Mouse (Mus musculus) limb, embryonic 12.5 days (tissue): ENCODE data around the gene Tmem256. TPM values are rescaled to one million over a fixed set of nuclear protein-coding genes. Genes with fewer than 3 reads are reported as not detected.

Source experiments
- ATAC-seq: fragments of 200-750 bp; cut with Nextera tagmentation; 2 replicates; pipeline ENCODE4 v1.8.0; 2017; ENCODE audit warnings: low read depth, moderate TSS enrichment; ENCODE audit not compliant: insufficient number of reproducible peaks, insufficient read depth, low FRiP score, low TSS enrichment
- H3K27ac ChIP-seq: fragments of 300-500 bp; sonication (generic); 2 replicates; pipeline ENCODE4 v1.5.1; 2016; ENCODE audit warnings: mild to moderate bottlenecking, moderate library complexity
- H3K27me3 ChIP-seq: fragments of 300-500 bp; sonication (generic); 2 replicates; pipeline ENCODE4 v1.6.1; 2016; ENCODE audit warnings: mild to moderate bottlenecking, moderate library complexity
- H3K36me3 ChIP-seq: fragments of 300-500 bp; sonication (generic); 2 replicates; pipeline ENCODE4 v1.6.1; 2016; ENCODE audit warnings: mild to moderate bottlenecking, moderate library complexity
- H3K4me1 ChIP-seq: fragments of 300-500 bp; sonication (generic); replicated peaks from 2 replicates; pipeline ENCODE4 v1.6.1; 2016
- H3K4me2 ChIP-seq: fragments of 300-500 bp; sonication (generic); 2 replicates; pipeline ENCODE4 v1.6.1; 2016; ENCODE audit warnings: mild to moderate bottlenecking, moderate library complexity
- H3K4me3 ChIP-seq: fragments of 300-500 bp; sonication (generic); replicated peaks from 2 replicates; pipeline ENCODE4 v1.5.1; 2016; ENCODE audit warnings: mild to moderate bottlenecking
- H3K9ac ChIP-seq: fragments of 300-500 bp; sonication (generic); replicated peaks from 2 replicates; pipeline ENCODE4 v1.6.1; 2016; ENCODE audit warnings: mild to moderate bottlenecking, moderate library complexity
- H3K9me3 ChIP-seq: fragments of 300-500 bp; sonication (generic); 2 replicates; pipeline ENCODE4 v1.6.1; 2016; ENCODE audit warnings: mild to moderate bottlenecking, moderate library complexity
- WGBS: fragments of 180-500 bp; shearing (Covaris S2); methylation state at CpG from one replicate; pipeline ENCODE4 v1.1.7; 2016; 5-methylcytosine and 5-hydroxymethylcytosine counted together
- polyA plus RNA-seq: library from polyadenylated mRNA; unstranded; fragments of >200 nt; fragmentation: Nextera tagmentation; extraction: Ambion mirVana; gene quantifications from 2 replicates; pipeline ENCODE4 v1.2.1, GENCODE M21; 2016

Gene Tmem256
- polyA plus RNA-seq, 1 experiment from 2014 or later: 353 TPM

DNA sequence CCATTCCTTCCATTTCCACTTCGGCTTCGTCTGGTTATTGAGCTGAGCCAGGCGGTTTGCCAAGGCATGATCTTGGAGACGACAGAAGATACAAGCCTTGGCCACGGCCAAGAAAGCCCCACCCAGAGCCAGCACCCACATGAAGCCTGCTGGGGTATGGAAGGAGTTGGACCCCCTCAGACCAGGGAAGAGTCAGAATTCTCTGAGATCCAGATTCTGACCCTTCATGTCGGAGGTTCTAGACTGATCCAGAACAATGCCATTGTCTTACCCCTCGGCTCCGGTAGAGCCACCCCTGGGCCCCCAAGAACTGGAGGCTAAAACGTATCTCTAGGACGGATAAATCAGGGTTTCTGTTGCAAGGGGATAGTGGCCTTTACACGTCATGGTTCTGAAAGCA lies 39.6 kb downstream of the Tmem256 start, which contains the start of gene Tmem95:
Gene Tmem95 (minus strand): TSS at position 141 of the 400 bp plus-strand sequence.
- Histone ChIP-seq H3K27me3 (no peaks in the 10 kb centered on the region), H3K9ac (no peak within 1 kb of the TSS), H3K27ac (peak within 1 kb of the TSS; percentile 31; the same call in 1 of the 2 replicates), H3K4me3 (peak within 1 kb of the TSS; percentile 11; the same call in 1 of the 2 replicates), H3K36me3 (no peaks in the 10 kb centered on the region), H3K4me2 (peak within 1 kb of the TSS; percentile 47), H3K4me1 (peaks cover 43% of the 10 kb centered on the region), H3K9me3 (no peaks in the 10 kb centered on the region)
- WGBS: 89% methylated on average over 11 of the region's 11 CpGs
- ATAC-seq: no peak

- WGBS: 89% methylated on average over 3 of the region's 3 CpGs
- Histone ChIP-seq H3K27ac (no peak overlapping the region), H3K4me1 (peaks cover 43% of the 10 kb centered on the region), H3K4me2 (no peak overlapping the region), H3K9ac (no peak overlapping the region), H3K4me3 (no peak overlapping the region), H3K27me3 (no peaks in the 10 kb centered on the region), H3K36me3 (no peaks in the 10 kb centered on the region), H3K9me3 (no peaks in the 10 kb centered on the region)
- no peak for ATAC-seq
Observed at GRCm38 (mm10) chr11:69878399-69878798, 40.1 kb downstream of the Tmem256 start.

DNA sequence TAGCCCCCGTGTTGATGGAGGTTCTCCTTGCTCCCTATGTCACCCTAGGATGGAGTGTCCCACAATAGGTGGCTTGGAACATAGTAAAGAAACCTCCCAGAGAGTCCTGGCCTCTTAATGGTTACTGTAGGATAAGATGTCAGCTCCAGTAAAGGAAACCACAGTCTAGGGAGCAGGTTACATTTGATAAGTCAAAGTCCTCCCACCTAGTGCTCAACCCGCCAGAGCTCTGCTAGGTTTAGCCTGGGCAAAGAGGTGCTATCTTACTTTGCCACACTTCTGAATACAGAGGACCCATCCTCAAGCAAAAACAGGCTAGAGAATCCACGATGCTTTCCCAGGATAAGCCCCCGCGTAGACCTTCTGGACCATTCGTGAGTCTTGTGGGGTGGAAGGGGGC lies 40.6 kb downstream of the Tmem256 start:
- Histone ChIP-seq H3K9ac (0 out of 2 replicates have a peak overlapping the region, but pooled peaks have one; percentile 18), H3K4me2 (peak overlapping the region; percentile 82), H3K36me3 (no peaks in the 10 kb centered on the region), H3K4me1 (peaks cover 43% of the 10 kb centered on the region), H3K27me3 (no peaks in the 10 kb centered on the region), H3K27ac (no peak overlapping the region), H3K4me3 (no peak overlapping the region), H3K9me3 (no peaks in the 10 kb centered on the region)
- WGBS: 92% methylated on average over 6 of the region's 6 CpGs
- no peak for ATAC-seq

- no peak for ATAC-seq
- Histone ChIP-seq H3K36me3 (no peaks in the 10 kb centered on the region), H3K27me3 (no peaks in the 10 kb centered on the region), H3K4me3 (peak overlapping the region; percentile 55), H3K9ac (peak overlapping the region; percentile 67), H3K4me1 (peaks cover 43% of the 10 kb centered on the region), H3K9me3 (no peaks in the 10 kb centered on the region), H3K4me2 (peak overlapping the region; percentile 82), H3K27ac (no peak overlapping the region; the same call in 1 of the 2 replicates)
- 53% methylated on average over 15 of the region's 15 CpGs for WGBS
Observed at GRCm38 (mm10) chr11:69879711-69880110, 41.4 kb downstream of the Tmem256 start.

GRCm38 (mm10) chr11:69880506-69880852 lies 42.2 kb downstream of the Tmem256 start:
- Histone ChIP-seq H3K27ac (peak overlapping the region; percentile 90), H3K4me1 (peaks cover 43% of the 10 kb centered on the region), H3K4me2 (peak overlapping the region; percentile 82), H3K9ac (peak overlapping the region; percentile 67), H3K4me3 (peak overlapping the region; percentile 55), H3K9me3 (no peaks in the 10 kb centered on the region), H3K36me3 (no peaks in the 10 kb centered on the region), H3K27me3 (no peaks in the 10 kb centered on the region)
- under 1% methylated on average over 18 of the region's 18 CpGs for WGBS
- ATAC-seq: peak; percentile 40

DNA sequence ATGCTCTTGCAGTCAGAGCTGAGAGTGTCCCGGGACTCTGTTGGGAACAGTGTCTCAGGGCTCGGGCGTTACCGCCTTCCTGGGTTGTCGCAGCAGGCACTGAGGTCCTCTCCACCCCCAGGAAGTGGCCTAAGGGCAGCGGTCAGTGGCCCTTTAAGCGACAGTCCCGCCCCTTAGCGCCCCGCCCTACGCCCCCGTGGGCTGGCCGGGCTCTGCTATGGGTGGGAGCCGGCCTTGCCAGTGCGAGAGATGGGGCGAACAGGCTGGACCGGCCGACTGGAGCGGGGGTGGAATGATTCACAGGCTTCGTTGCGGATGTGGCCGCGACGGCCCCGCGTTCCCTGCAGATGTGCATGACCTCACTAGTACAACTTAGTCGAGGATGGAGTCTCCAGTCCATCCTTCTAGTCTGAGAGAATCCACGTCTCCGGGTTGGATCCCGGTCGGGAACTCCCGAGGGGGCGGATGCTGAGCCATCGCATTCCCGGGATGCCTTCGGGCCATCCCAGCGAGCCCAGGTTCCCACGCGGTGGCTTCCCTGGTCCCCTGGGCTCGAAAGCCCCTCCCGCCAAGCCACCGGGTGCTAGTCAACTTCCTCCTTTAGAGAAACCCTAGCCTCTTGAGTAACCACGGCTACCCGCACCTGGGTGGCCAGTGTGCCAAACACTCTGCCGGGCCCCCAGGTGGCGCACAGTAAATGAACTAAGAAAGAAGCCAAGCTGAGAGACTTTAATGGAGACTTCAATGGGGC lies 42.7 kb downstream of the Tmem256 start, which contains the start of gene Kctd11:
Gene Kctd11 (minus strand): TSS at position 554 of the 751 bp plus-strand sequence.
- no peaks in the 10 kb centered on the region for H3K27me3 ChIP-seq
- H3K27ac ChIP-seq: peak within 1 kb of the TSS; percentile 90
- peaks cover 38% of the 10 kb centered on the region for H3K4me1 ChIP-seq
- no peaks in the 10 kb centered on the region for H3K36me3 ChIP-seq
- peak; percentile 73 for ATAC-seq
- WGBS: under 1% methylated on average over 46 of the region's 46 CpGs
- H3K9ac ChIP-seq: peak within 1 kb of the TSS; percentile 67
- peak within 1 kb of the TSS; percentile 82 for H3K4me2 ChIP-seq
- H3K9me3 ChIP-seq: no peaks in the 10 kb centered on the region
- peak within 1 kb of the TSS; percentile 55 for H3K4me3 ChIP-seq

DNA sequence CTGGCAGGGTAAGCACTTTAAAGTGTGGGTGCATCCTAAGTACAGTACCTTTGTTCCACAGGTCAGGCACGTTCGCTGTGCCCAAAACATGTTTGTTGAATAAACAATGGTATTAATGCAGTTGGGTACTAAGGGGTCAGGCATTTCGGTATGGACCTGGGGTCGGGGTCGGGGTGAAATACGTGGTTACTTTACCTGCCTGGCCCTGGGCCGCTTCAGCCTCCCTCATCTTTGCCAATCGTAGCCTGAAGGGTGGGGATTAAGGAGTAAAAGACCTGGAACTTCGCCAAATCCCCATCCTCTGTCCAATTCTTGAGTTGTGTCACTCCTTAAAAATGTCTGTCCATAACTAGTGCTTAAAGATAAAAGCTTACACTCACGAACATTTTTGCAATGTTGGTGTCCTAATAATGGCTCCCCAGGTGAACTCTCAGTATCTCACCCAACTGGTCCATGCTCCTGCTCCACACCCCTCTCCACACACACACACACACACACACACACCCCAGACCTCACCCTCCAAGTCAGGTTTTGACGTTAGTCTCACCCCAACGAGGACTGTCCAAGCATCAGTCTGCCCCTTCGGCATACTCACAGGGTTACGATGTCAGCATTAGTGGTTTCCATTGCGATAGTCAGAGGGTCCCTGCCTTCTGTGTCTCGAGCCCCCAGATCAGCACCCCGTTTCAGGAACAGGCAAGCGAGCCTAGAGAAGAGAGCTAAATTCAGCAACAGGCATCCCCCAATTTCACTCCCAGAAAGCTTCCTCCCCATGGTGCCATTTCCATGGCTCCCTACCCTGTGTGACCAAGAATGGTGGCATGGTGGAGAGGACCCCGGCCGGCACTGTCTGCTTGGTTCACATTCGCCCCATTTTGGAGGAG lies 43.7 kb downstream of the Tmem256 start:
- no peaks in the 10 kb centered on the region for H3K9me3 ChIP-seq
- ATAC-seq: no peak
- H3K27ac ChIP-seq: peak overlapping the region; percentile 90
- 64% methylated on average over 21 of the region's 21 CpGs for WGBS
- peak overlapping the region; percentile 55 for H3K4me3 ChIP-seq
- peak overlapping the region; percentile 82 for H3K4me2 ChIP-seq
- peaks cover 34% of the 10 kb centered on the region for H3K4me1 ChIP-seq
- H3K27me3 ChIP-seq: no peaks in the 10 kb centered on the region
- no peaks in the 10 kb centered on the region for H3K36me3 ChIP-seq
- H3K9ac ChIP-seq: peak overlapping the region; percentile 67

GRCm38 (mm10) chr11:69883066-69883465 lies 44.8 kb downstream of the Tmem256 start:
- Histone ChIP-seq H3K4me3 (no peak overlapping the region), H3K9ac (no peak overlapping the region), H3K36me3 (no peaks in the 10 kb centered on the region), H3K27me3 (no peaks in the 10 kb centered on the region), H3K4me2 (no peak overlapping the region), H3K27ac (no peak overlapping the region), H3K9me3 (no peaks in the 10 kb centered on the region), H3K4me1 (peaks cover 31% of the 10 kb centered on the region)
- WGBS: 64% methylated on average over 4 of the region's 4 CpGs
- no peak for ATAC-seq

DNA sequence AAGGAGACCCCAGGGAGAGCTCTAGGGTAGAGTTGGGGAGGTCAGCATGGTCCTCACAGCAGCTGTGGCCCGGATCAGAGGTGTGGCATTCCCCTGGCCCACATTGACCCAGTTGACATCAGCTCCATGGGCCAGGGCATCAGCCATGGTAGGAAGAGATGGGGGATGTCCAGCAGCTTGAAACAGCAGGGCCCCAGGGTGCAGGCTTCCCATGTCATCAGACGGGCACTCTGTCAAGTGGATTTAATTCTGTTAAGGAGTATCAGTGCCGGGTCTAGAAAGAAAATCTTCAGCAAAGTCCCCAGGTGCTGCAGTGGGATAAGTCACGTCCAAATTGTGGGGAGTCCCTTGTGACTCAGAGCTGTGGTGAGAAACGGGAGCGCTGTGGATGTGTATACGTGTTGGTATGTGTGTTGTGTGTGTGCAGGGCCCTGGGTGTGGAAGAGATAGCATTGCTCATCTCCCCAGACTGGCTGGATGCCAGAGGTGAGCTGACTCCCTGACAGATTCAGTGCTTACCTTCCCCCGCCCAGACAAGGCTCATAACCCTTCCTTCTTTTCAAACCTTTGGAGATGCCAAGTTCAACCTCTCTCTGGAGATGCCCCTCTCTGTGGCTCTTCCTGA lies 45.3 kb downstream of the Tmem256 start:
- H3K27ac ChIP-seq: no peak overlapping the region
- 89% methylated on average over 8 of the region's 8 CpGs for WGBS

GRCm38 (mm10) chr11:69884240-69884639 lies 45.9 kb downstream of the Tmem256 start:
- no peak for ATAC-seq
- Histone ChIP-seq H3K4me1 (peaks cover 23% of the 10 kb centered on the region), H3K27me3 (no peaks in the 10 kb centered on the region), H3K36me3 (no peaks in the 10 kb centered on the region), H3K27ac (no peak overlapping the region), H3K4me3 (no peak overlapping the region), H3K9ac (no peak overlapping the region), H3K9me3 (no peaks in the 10 kb centered on the region), H3K4me2 (no peak overlapping the region)
- 79% methylated on average over 9 of the region's 9 CpGs for WGBS

More for the DNA sequence above, 45.3 kb downstream of the Tmem256 start:
- Histone ChIP-seq H3K9ac (no peak overlapping the region), H3K4me1 (peaks cover 29% of the 10 kb centered on the region), H3K27me3 (no peaks in the 10 kb centered on the region), H3K9me3 (no peaks in the 10 kb centered on the region), H3K36me3 (no peaks in the 10 kb centered on the region), H3K4me2 (no peak overlapping the region), H3K4me3 (no peak overlapping the region)
- no peak for ATAC-seq

DNA sequence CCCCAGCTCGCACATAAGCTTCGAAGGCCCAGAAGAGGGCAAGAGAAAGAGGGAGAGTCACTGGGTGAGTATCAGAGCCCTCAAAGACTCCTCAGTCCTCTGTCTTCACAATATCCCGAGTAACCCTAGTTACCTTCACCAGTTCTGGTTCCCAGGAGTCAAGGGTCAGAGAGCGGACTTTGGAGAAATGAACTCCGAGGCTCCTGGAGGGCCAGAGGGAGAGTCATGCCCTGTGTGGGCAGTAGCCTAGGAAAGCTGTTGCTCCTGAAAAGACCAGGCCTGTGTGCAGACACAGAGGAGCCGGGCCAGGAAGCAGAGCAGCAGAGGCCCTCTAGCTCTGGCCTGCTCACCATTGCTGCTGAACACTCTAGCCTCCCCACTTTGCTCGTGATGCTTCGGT lies 46.3 kb downstream of the Tmem256 start:
- H3K4me1 ChIP-seq: peaks cover 20% of the 10 kb centered on the region
- no peak overlapping the region for H3K9ac ChIP-seq
- ATAC-seq: no peak
- no peak overlapping the region for H3K4me2 ChIP-seq
- H3K27ac ChIP-seq: no peak overlapping the region
- H3K9me3 ChIP-seq: no peaks in the 10 kb centered on the region
- WGBS: 80% methylated on average over 8 of the region's 8 CpGs
- no peak overlapping the region for H3K4me3 ChIP-seq
- H3K27me3 ChIP-seq: no peaks in the 10 kb centered on the region
- H3K36me3 ChIP-seq: no peaks in the 10 kb centered on the region
